8 mouse cellular contexts compared by ENCODE assay signal in the genomic region with DNA sequence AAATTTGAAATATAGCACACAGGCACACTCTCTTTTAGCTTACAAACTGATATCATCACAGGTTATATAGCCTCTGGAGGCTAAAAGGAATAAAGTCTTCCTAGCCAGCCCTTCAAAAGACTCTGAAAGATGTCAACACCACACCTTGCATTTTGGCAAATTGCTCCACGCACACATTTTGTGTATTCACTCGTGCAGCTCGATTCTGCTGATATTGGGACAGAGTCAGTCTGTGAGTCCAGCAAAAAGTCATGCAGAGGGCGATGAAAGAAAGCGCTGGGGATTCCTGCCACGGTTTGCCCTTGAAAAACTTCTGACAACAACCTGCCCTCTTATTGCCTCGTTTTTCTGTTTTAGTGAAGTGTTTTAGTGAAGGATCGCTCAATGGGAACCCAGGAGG. TPM values are rescaled to one million over a fixed set of nuclear protein-coding genes. Genes with fewer than 3 reads are reported as not detected.
DNase-seq lines count a peak whose midpoint lies in the region; ATAC-seq and TF ChIP-seq lines count a peak whose summit lies in the region.

No protein-coding gene starts in this region.

- no peak for TF ChIP-seq CTCF in layer of hippocampus, adult 2 months (conservative IDR thresholded peaks at IDR 0.05)

- no peak for ATAC-seq in intestine, embryonic 16.5 days
- no peak for ATAC-seq in neural tube, embryonic 13.5 days (ENCODE audit: low read depth)

- no peaks in the 10 kb centered on the region for H3K27me3 ChIP-seq in intestine, embryonic 16.5 days (replicated peaks; ENCODE audit: control insufficient read depth, insufficient read depth, low read length)
- H3K27me3 ChIP-seq in neural tube, embryonic 13.5 days, result no peaks in the 10 kb centered on the region

- H3K36me3 ChIP-seq in intestine, embryonic 16.5 days (ENCODE audit: control insufficient read depth, insufficient read depth, low read length), result no peaks in the 10 kb centered on the region
- no peaks in the 10 kb centered on the region for H3K36me3 ChIP-seq in neural tube, embryonic 13.5 days

- no peak overlapping the region for H3K4me3 ChIP-seq in layer of hippocampus, adult 2 months
- H3K4me3 ChIP-seq in intestine, embryonic 16.5 days (ENCODE audit: low read length), result no peak overlapping the region
- peak overlapping the region; percentile 70; the same call in 1 of the 2 replicates for H3K4me3 ChIP-seq in neural tube, embryonic 13.5 days

- H3K27ac ChIP-seq in layer of hippocampus, adult 2 months, result 0 out of 2 replicates have a peak overlapping the region, but pooled peaks have one; percentile 97
- peak overlapping the region; percentile 80; the same call in 1 of the 2 replicates for H3K27ac ChIP-seq in intestine, embryonic 16.5 days (ENCODE audit: low read length)
- no peak overlapping the region for H3K27ac ChIP-seq in neural tube, embryonic 13.5 days (replicated peaks)

- peaks cover 13% of the 10 kb centered on the region for H3K4me1 ChIP-seq in intestine, embryonic 16.5 days (ENCODE audit: control insufficient read depth, insufficient read depth, low read length)
- peaks cover 26% of the 10 kb centered on the region for H3K4me1 ChIP-seq in neural tube, embryonic 13.5 days (replicated peaks)

- no peaks in the 10 kb centered on the region for H3K9me3 ChIP-seq in intestine, embryonic 16.5 days (ENCODE audit: control insufficient read depth, low read length)
- no peaks in the 10 kb centered on the region for H3K9me3 ChIP-seq in neural tube, embryonic 13.5 days

- H3K4me2 ChIP-seq in intestine, embryonic 16.5 days (ENCODE audit: low read depth, low read length), result peak overlapping the region; percentile 55; the same call in 1 of the 2 replicates
- H3K4me2 ChIP-seq in neural tube, embryonic 13.5 days, result peak overlapping the region; percentile 81

- DNase-seq in adrenal gland, adult 2 months, result peak; percentile 44
- DNase-seq in adrenal gland, postnatal 4 days (ENCODE audit: low spot score in 2 of 2), result no peak
- DNase-seq in layer of hippocampus, adult 2 months (ENCODE audit: low spot score in 2 of 2), result no peak
- DNase-seq in layer of hippocampus, adult 9-10 months (ENCODE audit: low spot score), result no peak
- no peak for DNase-seq in urinary bladder, postnatal 25 days (ENCODE audit: low spot score)
- no peak for DNase-seq in natural killer cell, adult 2 months (ENCODE audit: low spot score in 2 of 2)

- WGBS in intestine, embryonic 16.5 days, result 50% methylated on average over 8 of the region's 8 CpGs
- WGBS in neural tube, embryonic 13.5 days, result 26% methylated on average over 8 of the region's 8 CpGs

- 0 out of 2 replicates have a peak overlapping the region, but pooled peaks have one; percentile 72 for H3K9ac ChIP-seq in intestine, embryonic 16.5 days (ENCODE audit: low read depth, low read length)
- peak overlapping the region; percentile 71 for H3K9ac ChIP-seq in neural tube, embryonic 13.5 days

RNA-seq across cellular contexts. Expression of gene Slc19a2, which starts 1.4 kb away (rescaled TPM):
- 10 to 100 TPM; 22.1 to 27.8 TPM for total RNA-seq in adrenal gland, adult 2 months (2021)
- 26.1 and 31.8 TPM in 2 replicates for polyA plus RNA-seq in adrenal gland, adult 2 months (2012; rRNA removed)
- total RNA-seq in adrenal gland, postnatal 4 days (2021), result 10 to 100 TPM; 19.5 to 22.2 TPM
- total RNA-seq in layer of hippocampus, adult 2 months (2021), result 10 to 100 TPM; 10.1 to 15.3 TPM
- 10.9 and 11.3 TPM in 2 replicates for polyA plus RNA-seq in intestine, embryonic 16.5 days (2015; fragmentation: Nextera tagmentation; extraction: Ambion mirVana)
- 6.1 and 7.3 TPM in 2 replicates for polyA plus RNA-seq in neural tube, embryonic 13.5 days (2015; fragmentation: Nextera tagmentation; extraction: Ambion mirVana)

RNA-seq across cellular contexts. Expression of gene Ccdc181, which starts 27.9 kb away (rescaled TPM):
- 10 to 100 TPM in 1 of 2 experiments, 1 to 10 TPM in 1; 7.7 to 12.3 TPM for total RNA-seq in adrenal gland, adult 2 months (2021)
- polyA plus RNA-seq in adrenal gland, adult 2 months (2012; rRNA removed), result 1.6 and 1.7 TPM in 2 replicates
- 10 to 100 TPM; 11.0 to 14.1 TPM for total RNA-seq in adrenal gland, postnatal 4 days (2021)
- 10 to 100 TPM; 21.7 to 24.8 TPM for total RNA-seq in layer of hippocampus, adult 2 months (2021)
- polyA plus RNA-seq in intestine, embryonic 16.5 days (2015; fragmentation: Nextera tagmentation; extraction: Ambion mirVana), result 8.1 and 8.6 TPM in 2 replicates
- polyA plus RNA-seq in neural tube, embryonic 13.5 days (2015; fragmentation: Nextera tagmentation; extraction: Ambion mirVana), result 19.8 and 22.4 TPM in 2 replicates

RNA-seq across cellular contexts. Expression of gene Nme7, which starts 56.5 kb away (rescaled TPM):
- total RNA-seq in adrenal gland, adult 2 months (2021), result 10 to 100 TPM; 14.0 to 21.0 TPM
- polyA plus RNA-seq in adrenal gland, adult 2 months (2012; rRNA removed), result 9.2 and 11.7 TPM in 2 replicates
- 10 to 100 TPM; 23.3 to 24.5 TPM for total RNA-seq in adrenal gland, postnatal 4 days (2021)
- total RNA-seq in layer of hippocampus, adult 2 months (2021), result 10 to 100 TPM; 24.0 to 31.5 TPM
- polyA plus RNA-seq in intestine, embryonic 16.5 days (2015; fragmentation: Nextera tagmentation; extraction: Ambion mirVana), result 30.8 and 31.8 TPM in 2 replicates
- polyA plus RNA-seq in neural tube, embryonic 13.5 days (2015; fragmentation: Nextera tagmentation; extraction: Ambion mirVana), result 31.0 and 33.1 TPM in 2 replicates

RNA-seq across cellular contexts. Expression of gene Blzf1, which starts 59.8 kb away (rescaled TPM):
- 10 to 100 TPM; 23.4 to 31.7 TPM for total RNA-seq in adrenal gland, adult 2 months (2021)
- polyA plus RNA-seq in adrenal gland, adult 2 months (2012; rRNA removed), result 0.97 and 0.98 TPM in 2 replicates
- total RNA-seq in adrenal gland, postnatal 4 days (2021), result 10 to 100 TPM; 28.9 to 29.7 TPM
- 10 to 100 TPM; 23.2 to 26.8 TPM for total RNA-seq in layer of hippocampus, adult 2 months (2021)
- polyA plus RNA-seq in intestine, embryonic 16.5 days (2015; fragmentation: Nextera tagmentation; extraction: Ambion mirVana), result 24.9 and 26.8 TPM in 2 replicates
- 29.6 and 31.9 TPM in 2 replicates for polyA plus RNA-seq in neural tube, embryonic 13.5 days (2015; fragmentation: Nextera tagmentation; extraction: Ambion mirVana)
